Mouse (Mus musculus) spleen, adult 12 weeks (tissue): ENCODE results near the gene Apol7b.
"Not testable (repeated sequence)": the region's sequence is repeated elsewhere in the genome, so short reads cannot be mapped to it uniquely, and the experiment has no call there.

Source experiments
- DNase-seq: peaks from one replicate; pipeline ENCODE4 v3.0.0; 2022; ENCODE audit warnings: low spot score

Gene Apol7b

DNA sequence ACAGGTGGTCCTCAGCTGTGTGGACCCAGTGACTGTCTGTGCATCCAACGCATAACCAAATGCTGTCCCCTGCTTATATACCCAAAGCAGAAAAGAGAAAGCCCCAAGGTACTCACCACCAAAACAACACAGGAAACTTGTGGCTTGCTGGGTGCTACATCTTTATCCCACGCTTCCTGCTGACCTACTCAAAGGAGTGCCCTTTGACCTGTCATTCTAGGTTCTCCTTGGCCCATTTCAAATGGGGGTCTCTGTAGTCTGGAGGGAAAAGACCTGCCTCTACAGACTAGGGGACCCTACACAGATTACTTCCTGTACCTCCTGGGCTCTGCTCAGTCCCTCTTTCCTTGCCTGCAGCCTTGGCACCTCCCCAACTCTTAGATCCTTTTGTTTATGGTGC, at the start of gene Apol7b:
Apol7b (minus strand) TSS at position 101 of the 400 bp plus-strand sequence.
- not testable (repeated sequence) for DNase-seq

DNA sequence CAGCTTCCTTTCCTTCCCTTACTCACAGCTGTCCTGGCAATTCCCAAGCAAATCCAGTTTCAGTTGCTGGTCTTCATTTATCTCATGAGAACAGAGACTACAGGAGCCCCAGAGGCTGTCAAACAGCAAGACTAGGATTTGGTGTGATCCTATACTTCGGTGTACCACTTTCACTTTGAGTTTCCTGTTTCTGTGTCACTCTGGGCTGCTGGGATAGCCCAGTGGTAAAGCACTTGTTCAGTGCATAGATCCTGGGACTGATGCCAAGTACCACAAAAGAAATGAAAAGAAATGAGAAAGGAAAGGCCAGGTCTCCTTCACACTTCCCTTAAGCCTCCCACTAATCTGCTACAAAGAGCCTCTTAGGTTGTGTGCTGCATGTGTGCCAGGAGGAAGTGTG, 47.4 kb upstream of the Apol7b start:
- not testable (repeated sequence) for DNase-seq

DNA sequence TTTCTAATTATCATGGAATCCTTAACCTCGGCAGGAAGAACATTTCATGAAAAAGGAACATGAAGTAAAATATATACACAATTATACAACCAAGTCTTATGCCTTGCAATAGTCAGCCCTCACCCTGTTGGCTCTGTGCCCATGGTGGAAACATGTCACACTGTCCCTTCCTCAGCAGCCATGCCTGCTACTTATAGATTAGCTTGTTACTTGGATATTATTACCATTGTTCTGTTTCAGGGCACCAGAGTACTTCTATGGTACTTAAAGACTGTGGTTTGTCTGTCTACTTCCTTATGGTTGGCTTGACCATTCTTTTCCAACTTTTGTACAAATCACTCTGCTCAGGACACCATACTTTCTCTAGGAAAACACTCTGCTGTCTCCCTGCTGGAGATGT, 45.9 kb upstream of the Apol7b start:
- DNase-seq: not testable (repeated sequence)

DNA sequence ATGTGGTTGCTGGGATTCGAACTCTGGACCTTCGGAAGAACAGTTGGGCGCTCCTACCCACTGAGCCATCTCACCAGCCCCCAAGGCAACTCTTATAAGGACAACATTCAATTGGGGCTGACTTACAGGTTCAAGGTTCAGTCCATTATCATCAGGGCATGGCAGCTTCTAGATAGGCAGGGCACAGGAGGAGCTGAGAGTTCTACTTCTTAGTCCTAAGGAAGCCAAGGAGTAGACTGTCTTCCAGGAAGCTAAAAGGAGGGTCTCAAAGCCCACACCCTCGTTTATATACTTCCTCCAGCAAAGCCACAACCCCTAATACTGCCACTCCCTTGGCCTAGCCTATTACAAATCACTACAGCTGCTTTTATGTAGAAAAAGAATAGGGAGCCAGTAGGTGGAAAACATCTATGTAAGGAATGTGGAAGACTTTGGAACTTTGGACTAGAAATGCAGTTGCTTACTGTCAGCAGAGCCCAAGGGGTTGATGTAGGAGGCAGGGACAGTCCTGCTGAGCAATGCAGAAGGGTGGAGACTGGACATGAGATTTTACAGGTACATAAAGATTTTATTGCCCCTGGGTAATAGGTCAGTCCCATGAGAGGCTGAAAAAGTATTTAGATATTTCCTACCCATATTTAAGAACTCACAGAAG, 35.0 kb upstream of the Apol7b start:
- no peak for DNase-seq

DNA sequence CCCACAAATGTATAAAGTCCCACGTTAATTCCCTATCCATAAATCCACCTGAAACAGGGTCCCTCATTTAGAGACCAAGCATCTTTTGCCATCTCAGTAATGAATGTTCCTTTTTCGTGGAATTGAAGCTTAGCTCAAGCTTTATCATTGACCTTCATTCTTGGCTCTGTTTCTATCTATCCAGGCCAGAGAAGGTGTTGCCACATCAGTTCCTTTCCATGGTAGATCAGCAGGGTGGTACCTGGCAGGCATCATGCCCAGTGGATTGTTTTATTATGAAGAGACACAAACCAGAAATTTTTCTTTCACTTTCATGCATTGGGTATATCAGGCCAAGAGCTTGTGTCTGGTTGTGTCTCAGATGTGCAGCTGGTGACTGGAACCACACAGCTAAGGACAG, 29.4 kb upstream of the Apol7b start, which contains the start of gene Apol10a:
Apol10a (plus strand) TSS at position 355 of the 400 bp plus-strand sequence.
- DNase-seq: not testable (repeated sequence)

DNA sequence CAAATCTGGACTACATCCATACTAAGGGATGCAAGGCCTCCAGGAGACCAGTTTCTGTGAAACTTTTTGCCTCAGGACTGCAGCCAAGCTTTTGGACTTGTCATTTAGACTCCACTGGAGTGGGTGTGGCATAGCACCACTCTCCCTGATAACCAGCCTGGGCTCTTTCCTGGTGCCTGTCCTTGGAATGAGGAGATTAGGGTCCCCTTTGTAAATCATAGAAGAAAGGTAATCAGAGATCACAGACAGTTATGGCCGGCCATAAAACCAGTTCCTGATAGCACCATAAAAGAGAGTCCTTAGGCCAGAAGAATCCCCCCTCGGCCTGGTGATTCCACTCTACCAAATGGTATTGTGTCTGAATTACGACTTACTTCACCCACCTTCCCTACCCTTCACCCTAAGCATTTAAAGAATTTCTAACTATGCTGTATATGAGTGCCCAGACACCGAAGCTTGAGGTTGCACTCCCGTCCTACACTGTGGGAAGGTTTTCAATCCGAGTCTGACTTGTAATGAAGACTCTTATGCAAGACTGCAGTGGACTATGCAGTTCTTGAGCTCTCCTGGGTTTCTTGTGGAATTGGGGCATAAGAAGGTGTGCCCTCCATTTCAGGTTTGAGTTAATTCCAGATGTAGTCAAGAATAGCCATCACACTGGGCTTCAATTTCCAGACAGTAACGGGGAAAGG, 27.6 kb upstream of the Apol7b start:
- DNase-seq: not testable (repeated sequence)

DNA sequence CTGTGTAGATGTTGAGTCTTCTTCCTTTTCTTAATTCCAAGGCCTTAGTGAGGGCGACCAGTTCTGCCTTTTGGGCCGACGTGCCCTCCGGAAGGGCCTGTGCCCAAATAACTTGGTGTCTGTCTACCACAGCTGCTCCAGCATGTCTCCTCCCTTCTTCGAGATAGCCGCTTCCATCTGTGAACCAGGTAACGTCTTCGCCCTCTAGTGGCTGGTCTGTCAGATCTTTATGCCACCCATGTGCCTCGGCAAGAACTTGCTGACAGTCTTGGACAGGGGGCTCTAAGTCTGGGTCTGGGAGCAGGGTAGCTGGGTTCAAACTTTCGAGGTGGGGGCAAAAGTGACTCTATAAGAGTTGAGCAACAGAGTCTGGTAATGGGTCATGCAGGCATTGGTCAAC, 2.6 kb upstream of the Apol7b start:
- peak; percentile 0 for DNase-seq

DNA sequence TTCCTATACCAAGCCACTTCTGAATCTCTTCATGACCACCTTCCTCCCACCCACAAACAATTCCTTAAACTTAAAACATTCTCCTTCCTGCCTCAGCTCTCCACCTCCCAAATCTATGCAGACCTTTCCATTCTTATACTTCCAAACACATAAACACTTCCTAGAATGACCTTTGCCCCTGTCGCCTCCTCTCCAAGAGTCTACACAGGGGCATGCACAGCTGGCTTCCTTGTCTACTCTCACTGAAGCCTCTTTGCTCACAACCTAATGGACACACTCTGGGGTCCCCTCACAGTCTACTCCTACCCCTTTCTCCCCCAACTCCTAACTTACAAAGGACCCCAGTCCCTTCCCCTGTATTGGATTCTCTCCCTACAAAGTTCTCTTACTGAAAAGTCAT, 1.6 kb downstream of the Apol7b start:
- DNase-seq: not testable (repeated sequence)

DNA sequence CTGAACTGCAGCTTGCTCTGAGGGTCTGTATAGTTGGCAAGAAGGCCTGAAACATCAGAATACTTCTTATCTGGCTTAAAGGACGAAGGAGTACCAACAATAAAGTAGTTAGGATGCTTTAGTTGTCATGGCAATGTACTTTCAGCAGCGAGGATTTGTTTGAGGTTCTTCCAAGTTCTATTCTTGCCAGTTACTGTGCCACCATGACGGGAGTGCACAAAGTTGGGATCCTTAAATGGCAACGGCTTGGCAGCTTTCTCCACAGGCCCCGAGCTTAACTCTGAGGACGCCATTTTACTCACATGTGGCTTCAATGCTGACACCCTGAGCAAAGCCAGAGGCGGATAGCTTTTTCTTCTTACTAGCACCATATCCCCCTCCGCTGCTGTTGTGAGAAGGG, 2.5 kb downstream of the Apol7b start:
- DNase-seq: not testable (repeated sequence)

DNA sequence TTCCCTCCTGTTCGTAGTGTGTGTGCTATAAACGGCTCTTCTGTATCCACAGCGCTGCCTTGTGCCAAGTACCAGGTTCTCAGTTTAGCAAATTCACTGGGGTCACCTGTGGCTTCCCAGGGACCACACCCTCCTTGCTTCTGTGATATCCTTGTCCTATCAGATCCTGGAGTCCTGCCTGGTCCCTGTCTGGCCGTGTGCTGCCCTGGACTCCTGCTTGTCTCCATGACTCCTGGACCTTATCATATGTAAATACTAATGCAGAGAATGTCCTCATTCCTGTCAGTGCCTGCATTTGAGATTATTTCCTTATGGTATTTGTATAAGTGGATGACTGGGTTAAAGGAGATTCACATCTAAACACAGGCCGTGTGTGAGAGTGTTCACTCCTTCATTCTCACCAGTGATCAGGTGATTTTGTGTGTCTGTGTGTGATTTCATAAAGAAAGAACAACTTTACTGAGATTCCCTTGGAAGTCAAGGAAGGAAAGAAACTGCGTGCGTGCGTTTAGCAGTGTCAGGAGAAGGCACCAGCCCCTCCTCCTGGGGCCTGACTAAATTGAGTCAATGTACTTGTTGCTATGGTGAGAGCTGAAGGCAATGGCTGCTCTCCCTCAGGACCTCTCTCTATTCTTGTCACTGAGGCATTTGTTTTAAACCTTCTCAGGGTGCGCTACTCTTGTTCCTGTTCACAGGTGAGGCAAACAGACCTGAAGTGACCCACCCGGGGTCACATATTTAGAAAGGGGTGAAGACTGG, 18.4 kb downstream of the Apol7b start:
- not testable (repeated sequence) for DNase-seq

DNA sequence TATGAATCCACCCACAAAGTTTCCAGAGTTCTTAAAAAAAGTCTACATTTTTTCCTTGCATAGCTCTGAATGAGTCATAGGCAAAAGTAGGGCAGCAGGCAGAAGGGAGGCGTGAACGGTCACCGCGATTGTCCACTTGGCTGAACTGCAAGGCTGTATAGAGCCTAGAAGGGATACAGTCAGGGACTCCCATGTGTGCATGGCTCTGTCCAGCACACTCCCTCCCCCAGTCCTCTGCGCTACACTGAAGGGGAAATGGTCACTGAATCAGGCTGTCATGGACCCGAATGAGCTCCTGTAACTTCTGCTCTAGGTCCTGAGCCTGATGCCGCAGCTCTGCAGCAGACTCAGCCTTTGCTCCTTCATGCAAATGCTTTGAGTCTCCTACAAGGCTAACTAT, 24.4 kb downstream of the Apol7b start:
- not testable (repeated sequence) for DNase-seq

DNA sequence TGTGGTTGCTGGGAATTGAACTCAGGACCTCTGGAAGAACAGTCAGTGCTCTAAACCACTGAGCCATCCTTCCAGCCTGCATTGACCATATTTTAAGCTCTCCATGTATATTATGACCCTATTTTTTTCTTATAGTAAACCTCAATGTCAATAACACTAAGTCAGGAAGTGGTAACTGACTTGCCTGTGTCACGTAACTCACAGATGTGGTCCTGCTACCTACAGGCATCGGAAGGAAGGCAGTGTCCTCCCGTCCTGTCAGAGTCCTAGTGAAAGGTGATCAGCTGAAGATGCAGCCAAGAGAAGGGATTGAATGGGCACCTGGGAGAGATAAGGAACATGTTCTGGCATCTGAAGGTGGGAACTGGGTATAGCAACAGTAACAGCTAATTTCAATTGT, 27.6 kb downstream of the Apol7b start:
- not testable (repeated sequence) for DNase-seq

DNA sequence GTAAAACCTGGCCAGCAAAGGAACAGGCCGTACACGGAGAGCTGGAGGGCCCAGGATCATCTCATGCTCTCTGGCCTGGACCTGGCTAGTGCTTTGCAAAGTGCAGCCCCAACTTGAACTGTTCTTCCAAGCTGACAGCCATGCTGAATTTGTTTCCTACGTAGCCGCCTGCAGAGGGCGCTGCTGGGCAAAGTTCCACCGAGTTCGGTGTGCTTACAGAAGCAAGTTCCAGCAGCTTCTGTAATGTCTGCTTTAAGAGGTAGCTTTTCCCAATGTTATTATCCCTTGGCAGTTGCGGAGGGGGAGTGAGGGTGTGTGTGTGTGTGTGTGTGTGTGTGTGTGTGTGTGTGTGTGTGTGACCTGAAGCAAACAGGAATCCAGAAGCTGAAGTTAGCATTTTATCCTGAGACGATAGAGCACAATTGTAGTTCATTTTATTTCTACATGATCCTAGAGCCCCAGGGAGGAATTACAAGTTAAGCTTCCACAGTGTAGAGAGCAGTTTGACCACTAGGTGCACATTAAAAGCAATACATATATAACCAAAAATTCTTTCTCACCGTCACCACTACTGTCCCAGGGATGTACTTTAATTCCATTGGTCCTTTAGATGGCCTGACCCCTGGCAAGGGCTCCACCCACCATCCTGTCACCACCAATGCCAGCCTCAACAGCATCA, 30.5 kb downstream of the Apol7b start:
- not testable (repeated sequence) for DNase-seq

DNA sequence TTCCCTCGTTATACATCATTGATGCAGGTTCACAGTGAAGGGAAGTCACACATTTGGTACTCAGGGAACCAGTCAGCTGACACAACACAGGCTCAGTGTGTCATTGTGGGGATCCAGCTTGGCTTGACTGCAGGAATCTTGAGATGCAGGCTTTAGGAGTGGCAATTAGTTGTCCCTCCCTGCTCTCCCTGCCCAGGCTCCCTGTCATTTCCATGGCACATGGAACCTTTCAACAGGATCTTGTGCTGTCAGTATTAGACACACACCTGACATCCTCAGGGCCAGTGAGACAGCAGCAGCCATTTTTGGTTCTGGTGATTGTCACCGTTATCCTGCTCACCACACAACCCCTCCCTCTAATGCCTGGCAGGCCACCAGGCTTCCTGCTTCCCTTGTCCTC, 31.6 kb downstream of the Apol7b start:
- not testable (repeated sequence) for DNase-seq

DNA sequence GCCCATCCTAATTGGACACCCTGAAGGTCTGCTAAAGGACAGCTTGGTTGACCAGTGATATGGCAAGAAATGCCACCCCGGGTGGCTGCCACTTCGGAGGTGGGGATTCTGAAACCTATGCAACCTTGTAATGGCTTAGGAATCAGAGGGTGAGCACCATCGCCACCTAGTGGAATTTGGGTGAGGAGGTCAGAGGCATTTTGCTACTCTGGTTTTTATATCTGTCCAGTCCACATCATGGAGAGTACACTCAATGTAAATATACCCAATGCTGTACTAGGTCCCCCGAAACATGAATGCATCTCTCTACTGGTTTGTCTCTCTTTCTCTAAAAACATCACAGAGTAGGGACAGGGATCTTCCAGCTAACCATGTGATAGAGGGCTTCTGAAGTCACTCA, 34.6 kb downstream of the Apol7b start:
- DNase-seq: not testable (repeated sequence)

DNA sequence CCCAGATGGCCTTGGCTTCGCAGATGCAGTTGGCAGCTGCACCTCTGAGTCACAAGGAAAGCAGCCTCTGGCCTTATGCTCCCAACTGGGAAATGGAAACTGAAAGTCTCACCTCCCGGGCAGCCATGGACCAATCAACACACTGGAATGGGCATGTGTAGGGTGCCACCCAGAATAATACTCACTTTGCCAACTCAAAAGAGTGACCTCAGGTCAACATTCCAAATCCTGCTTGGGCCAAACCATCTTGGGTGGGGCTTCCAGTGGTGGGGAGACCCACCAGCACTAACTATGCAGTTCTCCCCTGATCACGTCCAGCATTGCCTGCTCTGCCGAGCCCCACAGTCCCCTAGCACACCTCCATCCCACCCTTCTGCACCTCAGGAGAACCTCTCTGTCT, 36.3 kb downstream of the Apol7b start, which contains the start of gene Apol9a:
Apol9a (minus strand) TSS at position 101 of the 400 bp plus-strand sequence.
- not testable (repeated sequence) for DNase-seq

DNA sequence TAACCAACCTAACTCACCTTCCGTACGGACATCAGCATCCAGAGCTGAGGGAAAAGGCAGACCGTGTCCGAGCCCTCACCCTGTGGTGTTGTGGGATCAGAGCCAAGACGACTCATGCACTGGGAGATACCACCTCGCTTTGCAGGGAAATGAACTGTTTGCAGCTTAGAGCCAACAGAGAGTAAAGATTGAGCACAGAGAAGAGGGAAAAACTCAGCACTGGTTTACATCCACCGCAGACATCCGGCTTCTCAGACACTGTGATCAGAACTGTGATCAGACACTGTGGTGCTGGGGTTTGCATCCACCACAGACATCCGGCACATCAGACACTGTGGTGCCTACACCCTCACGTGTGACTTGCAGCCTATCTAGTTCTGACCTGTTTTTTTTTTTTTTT, 40.9 kb downstream of the Apol7b start:
- not testable (repeated sequence) for DNase-seq

DNA sequence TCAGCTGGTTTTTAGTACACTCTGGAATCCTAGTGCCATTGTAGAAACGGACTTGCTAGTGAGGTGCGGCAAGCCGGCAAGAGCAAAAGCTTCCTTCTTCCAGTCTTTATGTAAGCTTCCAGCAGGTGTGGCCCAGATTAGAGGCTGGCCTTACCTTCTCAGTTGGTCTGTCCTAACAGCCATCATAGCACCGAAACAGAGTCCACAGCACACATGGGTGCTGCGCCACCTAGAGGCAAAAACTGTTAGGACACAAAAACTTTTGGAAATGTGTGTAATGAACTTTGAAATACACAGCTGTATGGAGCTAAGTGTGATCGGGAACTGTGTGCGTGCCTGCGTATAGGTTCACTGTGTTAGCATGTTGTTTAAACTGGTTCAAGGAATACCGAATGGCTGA, 48.3 kb downstream of the Apol7b start, which contains the start of gene Apol7a:
Apol7a (minus strand) TSS at position 84 of the 400 bp plus-strand sequence.
- not testable (repeated sequence) for DNase-seq

DNA sequence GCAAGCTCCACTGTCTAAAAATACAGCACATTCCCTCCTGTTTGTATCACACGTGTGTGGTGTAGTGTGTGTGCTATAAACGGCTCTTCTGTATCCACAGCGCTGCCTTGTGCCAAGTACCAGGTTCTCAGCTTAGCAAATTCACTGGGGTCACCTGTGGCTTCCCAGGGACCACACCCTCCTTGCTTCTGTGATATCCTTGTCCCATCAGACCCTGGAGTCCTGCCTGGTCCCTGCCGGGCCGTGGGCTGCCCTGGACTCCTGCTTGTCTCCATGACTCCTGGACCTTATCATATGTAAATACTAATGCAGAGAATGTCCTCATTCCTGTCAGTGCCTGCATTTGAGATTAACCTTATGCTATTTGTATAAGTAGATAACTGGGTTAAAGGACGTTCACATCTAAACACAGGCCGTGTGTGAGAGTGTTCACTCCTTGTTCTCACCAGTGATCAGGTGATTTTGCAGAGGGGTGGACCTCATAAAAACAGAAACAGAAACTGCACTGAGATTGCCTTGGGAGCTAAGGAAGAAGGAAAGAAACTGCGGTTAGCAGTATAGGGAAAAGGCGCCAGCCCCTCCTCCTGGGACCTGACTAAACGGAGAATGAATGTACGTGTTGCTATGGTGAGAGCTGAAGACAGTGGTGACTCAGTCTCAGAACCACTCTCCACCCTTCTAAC, 49.7 kb downstream of the Apol7b start:
- DNase-seq: not testable (repeated sequence)

DNA sequence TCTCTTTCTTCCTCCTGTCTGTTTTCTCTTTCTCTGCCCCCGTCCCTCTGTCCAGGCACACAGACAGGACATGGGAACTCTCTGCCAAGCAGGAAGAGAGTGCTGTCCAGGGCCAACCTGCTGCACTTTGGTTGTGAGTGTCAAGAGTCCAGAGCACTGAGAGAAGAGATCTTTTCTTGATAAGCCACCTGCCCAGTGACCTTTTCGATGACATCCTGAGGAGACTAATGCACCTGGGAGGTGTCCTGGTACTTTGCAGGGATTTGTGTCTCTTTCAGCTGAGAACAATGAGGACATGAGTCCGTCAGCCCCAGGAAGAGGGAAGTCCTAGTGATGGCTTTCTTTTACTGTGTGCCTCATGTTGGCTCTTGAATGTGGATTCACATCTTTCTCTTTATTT, 53.5 kb downstream of the Apol7b start:
- DNase-seq: not testable (repeated sequence)

DNA sequence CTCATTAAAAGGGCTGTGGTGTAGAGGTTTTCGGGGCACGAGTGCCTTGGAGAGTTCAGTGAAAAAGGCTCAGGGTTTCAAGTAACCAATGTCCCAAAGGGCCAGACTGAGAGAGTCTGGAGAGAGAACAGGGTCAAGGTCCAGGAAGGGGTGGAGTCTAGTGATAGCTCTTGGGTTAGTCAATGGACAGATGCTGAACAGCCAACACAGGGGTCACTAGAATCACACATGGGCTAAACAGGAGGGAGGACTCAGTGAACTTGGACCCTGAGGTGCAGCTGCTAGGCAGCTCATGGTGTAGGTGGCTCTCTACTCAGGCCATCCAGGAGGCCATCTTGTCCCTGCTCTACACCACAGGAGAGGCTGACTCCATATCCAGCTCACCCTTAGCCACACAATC, 59.8 kb downstream of the Apol7b start:
- no peak for DNase-seq
